Mouse (Mus musculus) heart, adult 18-20 months (tissue): ENCODE measurements at regions not wholly inside any gene's neighbourhood (a gene's known extent, or its start where the extent isn't known, plus 50 kb on each side); places are given as distances from the start of the nearest gene placed in this dataset.

Experiments
- DNase-seq, 2 experiments: peaks; one replicate each; pipeline ENCODE4 v3.0.0; 2021 to 2022; ENCODE audit warnings: mixed read lengths in 1 of 2

DNA sequence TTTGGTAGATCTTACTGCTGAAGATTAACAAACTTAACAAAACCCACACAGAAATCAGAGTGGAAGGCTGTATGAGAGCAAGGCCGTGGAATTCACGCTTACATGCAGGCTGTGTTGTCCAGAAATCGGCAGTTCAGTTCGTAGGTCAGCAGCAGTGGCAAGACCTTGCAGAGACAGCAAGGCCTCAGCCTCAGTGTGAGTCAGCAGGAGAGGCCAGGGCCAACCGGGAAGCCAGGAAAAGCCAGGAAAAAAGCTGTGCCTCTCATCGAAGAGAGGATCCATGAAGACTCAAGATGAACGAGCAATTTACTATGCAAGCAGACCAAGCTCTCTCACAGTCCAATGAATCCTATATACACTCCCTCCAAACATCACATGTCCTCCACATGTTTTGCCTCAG is 103.4 kb upstream of the 1700021F07Rik start:
- no peak for DNase-seq

DNA sequence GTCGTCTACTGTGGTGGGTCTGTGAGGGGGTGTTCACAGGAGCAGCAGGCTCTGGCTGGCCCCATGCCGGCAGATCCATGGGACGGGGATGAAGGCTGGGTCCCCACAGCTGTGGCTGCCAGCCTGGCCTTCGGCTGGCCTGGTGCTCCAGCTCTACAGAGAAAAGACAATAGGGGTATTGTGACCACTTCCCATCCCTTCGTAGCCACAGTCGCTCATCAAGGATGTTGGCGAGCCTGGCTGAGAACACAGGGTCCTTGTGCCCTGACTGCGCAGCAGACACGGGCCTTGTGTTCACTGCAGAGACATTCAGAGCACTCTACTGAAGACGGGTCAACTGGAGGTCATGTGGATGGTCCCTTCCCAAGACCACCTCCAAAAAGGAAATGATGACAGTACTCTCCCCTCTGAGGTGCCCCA is 102.4 kb upstream of the 1700021F07Rik start:
- no peak for DNase-seq

- DNase-seq = no peak
These were observed 101.9 kb upstream of the 1700021F07Rik start for GRCm38 (mm10) chr2:173420481-173420880.

DNA sequence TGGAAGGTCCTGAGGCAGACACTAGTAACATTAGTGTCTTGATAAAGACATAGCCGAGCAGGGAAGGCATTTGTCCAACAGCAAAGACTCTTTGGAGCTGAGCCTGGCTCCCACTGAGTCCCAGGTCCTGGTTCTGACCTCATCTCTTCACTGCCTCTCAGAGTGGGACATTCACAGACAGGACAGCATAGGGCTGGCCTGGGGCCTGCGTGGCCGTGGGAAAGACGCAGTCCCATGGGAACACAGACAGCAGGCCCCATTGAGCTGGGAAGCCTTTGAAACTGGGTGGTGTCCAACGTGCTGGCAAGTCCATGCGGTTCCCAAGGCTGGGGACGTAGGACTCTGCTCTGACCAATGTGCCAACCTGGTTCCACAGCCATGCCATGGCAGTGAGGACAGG is 97.5 kb upstream of the 1700021F07Rik start:
- peak; percentile 28 to 49 for DNase-seq

DNA sequence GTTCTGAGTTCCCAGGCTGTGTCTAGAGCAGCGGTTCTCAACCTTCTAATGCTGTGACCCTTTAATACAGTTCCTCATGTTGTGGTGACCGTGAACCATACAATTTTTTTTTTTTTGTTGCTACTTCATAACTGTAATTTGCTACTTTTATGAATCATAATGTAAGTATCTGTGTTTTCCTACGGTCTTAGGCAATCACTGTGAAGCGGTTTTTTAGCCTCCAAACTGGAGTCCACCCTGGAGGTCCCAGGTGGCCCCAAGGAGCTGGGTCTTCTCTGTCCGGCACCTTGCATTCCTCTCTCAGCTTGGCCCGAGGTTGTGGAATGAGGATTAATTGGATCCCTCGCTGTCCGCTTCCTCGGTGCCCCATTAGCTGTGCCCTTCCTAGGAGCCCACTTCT is 96.6 kb upstream of the 1700021F07Rik start:
- no peak for DNase-seq

- no peak for DNase-seq
These were observed 96.0 kb upstream of the 1700021F07Rik start for GRCm38 (mm10) chr2:173426191-173427065.

- DNase-seq = no peak
These were observed 94.4 kb upstream of the 1700021F07Rik start for GRCm38 (mm10) chr2:173427888-173428450.

DNA sequence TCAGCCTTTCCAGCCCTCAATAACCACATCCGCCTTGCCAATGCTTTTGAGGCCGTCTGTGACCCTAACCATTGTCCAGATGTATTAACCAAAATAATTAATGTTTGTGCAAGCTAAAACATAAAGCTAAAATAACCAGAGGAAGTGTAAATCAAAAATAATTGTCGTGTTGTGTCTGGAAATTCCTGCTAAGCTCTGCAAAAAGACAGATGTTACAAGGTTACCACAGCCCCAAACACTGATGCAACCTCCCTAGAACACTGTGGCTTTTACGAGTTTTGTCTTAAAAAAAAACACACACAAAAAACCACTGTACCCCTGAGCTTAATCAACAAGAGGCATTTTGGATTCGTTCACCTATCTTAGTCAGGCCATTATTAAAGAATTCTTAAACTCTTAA is 90.5 kb upstream of the 1700021F07Rik start:
- DNase-seq = no peak

DNA sequence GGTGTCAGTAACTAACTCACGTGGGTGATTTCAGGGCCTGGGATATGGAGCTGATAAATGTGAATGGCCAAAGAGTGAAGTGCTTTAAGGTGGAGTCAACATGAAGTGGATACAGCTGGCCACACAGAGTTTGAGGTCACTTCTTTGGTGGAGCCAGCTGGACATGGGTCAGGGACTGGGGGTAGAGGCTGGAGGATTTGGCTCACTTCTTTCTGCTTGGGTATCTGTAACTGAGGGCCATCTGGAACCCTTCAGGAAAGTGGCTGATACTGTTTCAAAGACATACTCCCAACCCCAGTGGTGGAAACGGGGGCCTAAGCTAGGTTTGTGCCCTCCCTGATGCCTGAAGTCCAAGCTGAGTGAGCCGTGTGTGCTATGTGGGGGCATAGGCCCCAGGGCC is 90.1 kb upstream of the 1700021F07Rik start:
- peak; percentile 62 to 82 for DNase-seq

- no peak for DNase-seq
These were observed 89.3 kb upstream of the 1700021F07Rik start for GRCm38 (mm10) chr2:173432886-173433624.

GRCm38 (mm10) chr2:173436580-173436979 is 85.8 kb upstream of the 1700021F07Rik start:
- no peak for DNase-seq

GRCm38 (mm10) chr2:173439031-173439430 is 83.4 kb upstream of the 1700021F07Rik start:
- DNase-seq = peak; percentile 34 to 55

- DNase-seq = no peak
These were observed 80.3 kb upstream of the 1700021F07Rik start for GRCm38 (mm10) chr2:173442056-173442455.

GRCm38 (mm10) chr2:173443262-173443661 is 79.1 kb upstream of the 1700021F07Rik start:
- no peak for DNase-seq

GRCm38 (mm10) chr2:173444386-173444785 is 78.0 kb upstream of the 1700021F07Rik start:
- DNase-seq = no peak

- no peak for DNase-seq
These were observed 77.3 kb upstream of the 1700021F07Rik start for GRCm38 (mm10) chr2:173445039-173445438.

- peak in 1 of 2 experiments; percentile 39 for DNase-seq
These were observed 73.7 kb upstream of the 1700021F07Rik start for GRCm38 (mm10) chr2:173448546-173449187.

DNA sequence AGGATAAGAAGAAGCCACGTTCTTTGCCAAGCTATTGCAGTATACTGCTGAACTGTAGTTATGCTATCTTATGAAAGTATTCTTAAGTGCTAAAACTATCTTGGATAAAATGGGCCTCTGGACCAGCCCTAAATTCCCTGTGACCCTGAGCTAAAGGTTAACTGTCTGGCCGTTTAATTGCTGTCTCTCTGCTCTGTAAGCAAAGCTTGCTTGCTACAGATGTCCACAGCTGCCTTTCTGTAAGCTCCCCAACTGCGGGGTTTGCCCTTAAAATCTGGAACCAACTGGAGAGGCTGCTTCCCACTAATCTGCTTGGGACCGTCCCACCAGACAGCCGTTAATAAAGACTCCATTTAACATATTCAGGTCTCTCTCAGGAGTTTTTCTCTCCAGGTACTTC is 73.2 kb upstream of the 1700021F07Rik start:
- DNase-seq = peak; percentile 76 to 79

GRCm38 (mm10) chr2:173451993-173452481 is 70.3 kb upstream of the 1700021F07Rik start:
- DNase-seq = no peak

DNA sequence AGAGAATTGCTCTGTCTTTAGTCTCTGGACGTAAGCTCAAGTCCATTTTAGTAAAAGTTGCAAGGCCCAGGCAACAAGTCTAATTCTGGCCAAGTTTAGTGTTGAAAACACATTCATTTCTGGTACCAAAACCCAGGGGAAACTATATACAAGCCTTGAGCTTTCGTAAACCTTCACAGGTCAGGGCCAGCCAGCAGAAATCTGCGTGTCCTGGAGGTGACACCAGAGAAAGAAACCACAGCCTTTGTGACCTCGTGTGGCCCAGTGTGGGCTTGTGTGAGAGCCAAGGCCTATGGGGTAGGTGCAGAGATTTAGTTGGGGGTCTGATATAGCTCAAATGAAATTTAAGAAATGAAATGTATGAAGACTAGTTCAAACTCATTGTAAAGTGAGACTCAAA is 69.6 kb upstream of the 1700021F07Rik start:
- DNase-seq = no peak

GRCm38 (mm10) chr2:173453569-173454405 is 68.6 kb upstream of the 1700021F07Rik start:
- no peak for DNase-seq
